Mouse (Mus musculus) CH12.LX (cell line): ENCODE data around the gene Rhobtb3.

Experiments used
- POLR2A ChIP-seq: IDR thresholded peaks from 2 replicates; pipeline ENCODE4 v1.6.1; 2011; ENCODE audit warnings: low read depth, mild to moderate bottlenecking, improper control_type of control experiment, low read length
- SMC3 ChIP-seq: IDR thresholded peaks from 2 replicates; pipeline ENCODE4 v1.6.1; 2011; ENCODE audit warnings: low read depth, low read length, improper control_type of control experiment

GRCm38 (mm10) chr13:75819898-75820297 is 123.8 kb downstream of the Rhobtb3 start:
- no peak for TF ChIP-seq POLR2A
- TF ChIP-seq SMC3: no peak
